Mouse (Mus musculus): ENCODE results near the gene Lmnb2. TPM values are rescaled to one million over a fixed set of nuclear protein-coding genes. Genes with fewer than 3 reads are reported as not detected.

The Lmnb2 gene
- polyA plus RNA-seq, 1 experiment from 2014 or later: 12.1 TPM

GRCm38 (mm10) chr10:80900318-80901247 is 17.5 kb downstream of the Lmnb2 start, which contains the start of gene Timm13:
Timm13 (minus strand) TSS chr10:80900969.
- Histone ChIP-seq H3K27me3 (replicated peaks; ENCODE audit: control insufficient read depth, insufficient read depth, low read length) (no peaks in the 10 kb centered on the region), H3K4me1 (ENCODE audit: control insufficient read depth, insufficient read depth, low read length) (peaks cover 7% of the 10 kb centered on the region), H3K36me3 (ENCODE audit: control insufficient read depth, insufficient read depth, low read length) (peaks cover 59% of the 10 kb centered on the region), H3K4me2 (ENCODE audit: low read length) (peak within 1 kb of the TSS; percentile 96), H3K27ac (ENCODE audit: low read depth, low read length) (peak within 1 kb of the TSS; percentile 76), H3K9ac (ENCODE audit: low read length) (peak within 1 kb of the TSS; percentile 82), H3K9me3 (replicated peaks; ENCODE audit: control insufficient read depth, low read length) (no peaks in the 10 kb centered on the region), H3K4me3 (ENCODE audit: low read depth, low read length) (peak within 1 kb of the TSS; percentile 92)
- DNase-seq (ENCODE audit: low spot score): peak; percentile 100
- ATAC-seq: peak; percentile 95
- under 1% methylated on average over 72 of the region's 72 CpGs for WGBS

DNA sequence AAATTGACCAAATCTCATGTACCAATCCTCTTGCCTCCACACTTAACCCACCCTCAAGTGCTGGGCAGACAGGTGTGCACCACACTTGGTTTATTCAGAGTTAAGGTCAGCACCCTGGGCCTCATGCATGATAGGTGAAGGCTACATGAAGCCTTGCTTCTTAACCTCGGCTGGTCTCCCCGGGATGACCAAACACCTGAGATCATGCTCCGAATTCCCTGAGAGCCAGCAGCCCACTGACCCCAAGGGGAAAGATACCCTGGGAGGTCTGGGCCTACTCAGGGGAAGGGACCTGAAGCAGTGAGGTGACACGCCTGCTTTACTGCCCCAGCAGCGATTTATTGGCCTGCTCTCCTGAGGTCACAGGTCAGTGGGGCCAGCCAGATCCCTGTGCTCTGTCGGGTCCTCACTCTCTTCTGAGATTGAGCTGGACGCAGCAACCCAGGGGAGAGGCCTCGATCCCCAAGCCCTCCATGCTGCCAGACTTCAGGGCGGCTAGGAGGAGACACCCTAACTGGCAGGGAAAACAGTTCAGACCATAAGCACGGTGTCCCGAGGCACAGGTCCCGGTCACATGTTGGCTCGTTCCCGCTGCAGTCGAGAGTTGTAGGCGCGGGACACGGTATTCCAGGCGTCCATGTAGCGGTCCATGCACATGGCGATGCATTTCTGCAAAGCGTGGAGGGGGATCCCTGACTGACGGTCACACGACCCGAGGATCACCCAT is 18.3 kb downstream of the Lmnb2 start:
- DNase-seq (ENCODE audit: low spot score): no peak
- 17% methylated on average over 25 of the region's 25 CpGs for WGBS
- no peaks in the 10 kb centered on the region for H3K27me3 ChIP-seq (replicated peaks; ENCODE audit: control insufficient read depth, insufficient read depth, low read length)
- peaks cover 7% of the 10 kb centered on the region for H3K4me1 ChIP-seq (ENCODE audit: control insufficient read depth, insufficient read depth, low read length)
- H3K9ac ChIP-seq (ENCODE audit: low read length): peak overlapping the region; percentile 82
- peaks cover 51% of the 10 kb centered on the region for H3K36me3 ChIP-seq (ENCODE audit: control insufficient read depth, insufficient read depth, low read length)
- peak overlapping the region; percentile 21; the same call in 1 of the 2 replicates for H3K27ac ChIP-seq (ENCODE audit: low read depth, low read length)
- no peak; the same call in 1 of the 2 replicates for ATAC-seq
- peak overlapping the region; percentile 96 for H3K4me2 ChIP-seq (ENCODE audit: low read length)
- H3K4me3 ChIP-seq (ENCODE audit: low read depth, low read length): peak overlapping the region; percentile 92
- no peaks in the 10 kb centered on the region for H3K9me3 ChIP-seq (replicated peaks; ENCODE audit: control insufficient read depth, low read length)

DNA sequence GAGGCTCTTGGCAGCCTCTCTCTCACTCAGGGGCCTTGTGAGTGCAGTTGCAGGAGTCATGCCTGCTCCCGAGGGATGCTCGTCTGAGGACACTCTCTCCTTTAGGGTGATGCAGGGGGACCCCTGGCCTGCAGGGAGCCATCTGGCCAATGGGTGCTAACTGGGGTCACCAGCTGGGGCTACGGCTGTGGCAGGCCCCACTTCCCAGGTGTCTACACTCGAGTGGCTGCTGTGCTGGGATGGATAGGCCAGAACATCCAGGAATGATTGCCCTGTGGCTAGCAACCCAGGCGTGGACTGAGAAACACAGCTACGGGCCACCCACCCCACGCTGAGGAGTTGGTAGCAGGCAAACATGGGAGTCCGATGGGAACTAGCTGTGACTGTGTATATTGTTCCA is 19.0 kb downstream of the Lmnb2 start:
- ATAC-seq: no peak
- peak overlapping the region; percentile 82; the same call in 1 of the 2 replicates for H3K9ac ChIP-seq (ENCODE audit: low read length)
- H3K9me3 ChIP-seq (replicated peaks; ENCODE audit: control insufficient read depth, low read length): no peaks in the 10 kb centered on the region
- H3K4me2 ChIP-seq (ENCODE audit: low read length): no peak overlapping the region
- peaks cover 44% of the 10 kb centered on the region for H3K36me3 ChIP-seq (ENCODE audit: control insufficient read depth, insufficient read depth, low read length)
- peaks cover 7% of the 10 kb centered on the region for H3K4me1 ChIP-seq (ENCODE audit: control insufficient read depth, insufficient read depth, low read length)
- no peak for DNase-seq (ENCODE audit: low spot score)
- no peaks in the 10 kb centered on the region for H3K27me3 ChIP-seq (replicated peaks; ENCODE audit: control insufficient read depth, insufficient read depth, low read length)
- H3K27ac ChIP-seq (ENCODE audit: low read depth, low read length): no peak overlapping the region
- 0 out of 2 replicates have a peak overlapping the region, but pooled peaks have one; percentile 92 for H3K4me3 ChIP-seq (ENCODE audit: low read depth, low read length)
- 92% methylated on average over 8 of the region's 8 CpGs for WGBS

DNA sequence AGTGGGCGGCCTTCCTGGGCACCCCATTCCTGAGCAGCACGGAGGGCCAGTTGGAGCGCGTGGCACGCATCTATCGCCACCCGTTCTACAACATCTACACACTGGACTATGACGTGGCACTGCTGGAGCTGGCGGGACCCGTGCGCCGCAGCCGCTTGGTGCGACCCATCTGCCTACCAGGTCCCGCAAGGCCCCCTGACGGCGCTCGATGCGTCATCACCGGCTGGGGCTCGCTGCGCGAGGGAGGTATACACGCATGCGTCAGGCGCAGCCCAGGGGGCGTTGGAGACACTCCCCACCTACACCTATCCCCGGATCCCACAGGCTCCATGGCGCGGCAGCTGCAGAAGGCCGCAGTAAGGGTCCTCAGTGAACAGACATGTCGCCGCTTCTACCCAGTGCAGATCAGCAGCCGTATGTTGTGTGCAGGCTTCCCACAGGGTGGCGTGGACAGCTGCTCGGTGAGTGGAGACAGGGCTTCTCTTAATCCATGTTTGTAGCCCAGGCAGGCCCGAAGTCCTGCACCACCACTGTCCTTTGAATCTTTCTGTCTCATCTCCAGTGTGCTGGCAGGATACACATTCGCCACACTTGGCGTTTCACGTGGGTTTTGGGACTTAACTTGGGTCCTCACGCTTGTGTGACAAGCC is 20.1 kb downstream of the Lmnb2 start:
- no peak overlapping the region for H3K27ac ChIP-seq (ENCODE audit: low read depth, low read length)
- 36% methylated on average over 41 of the region's 41 CpGs for WGBS
- peak; percentile 4 for DNase-seq (ENCODE audit: low spot score)

DNA sequence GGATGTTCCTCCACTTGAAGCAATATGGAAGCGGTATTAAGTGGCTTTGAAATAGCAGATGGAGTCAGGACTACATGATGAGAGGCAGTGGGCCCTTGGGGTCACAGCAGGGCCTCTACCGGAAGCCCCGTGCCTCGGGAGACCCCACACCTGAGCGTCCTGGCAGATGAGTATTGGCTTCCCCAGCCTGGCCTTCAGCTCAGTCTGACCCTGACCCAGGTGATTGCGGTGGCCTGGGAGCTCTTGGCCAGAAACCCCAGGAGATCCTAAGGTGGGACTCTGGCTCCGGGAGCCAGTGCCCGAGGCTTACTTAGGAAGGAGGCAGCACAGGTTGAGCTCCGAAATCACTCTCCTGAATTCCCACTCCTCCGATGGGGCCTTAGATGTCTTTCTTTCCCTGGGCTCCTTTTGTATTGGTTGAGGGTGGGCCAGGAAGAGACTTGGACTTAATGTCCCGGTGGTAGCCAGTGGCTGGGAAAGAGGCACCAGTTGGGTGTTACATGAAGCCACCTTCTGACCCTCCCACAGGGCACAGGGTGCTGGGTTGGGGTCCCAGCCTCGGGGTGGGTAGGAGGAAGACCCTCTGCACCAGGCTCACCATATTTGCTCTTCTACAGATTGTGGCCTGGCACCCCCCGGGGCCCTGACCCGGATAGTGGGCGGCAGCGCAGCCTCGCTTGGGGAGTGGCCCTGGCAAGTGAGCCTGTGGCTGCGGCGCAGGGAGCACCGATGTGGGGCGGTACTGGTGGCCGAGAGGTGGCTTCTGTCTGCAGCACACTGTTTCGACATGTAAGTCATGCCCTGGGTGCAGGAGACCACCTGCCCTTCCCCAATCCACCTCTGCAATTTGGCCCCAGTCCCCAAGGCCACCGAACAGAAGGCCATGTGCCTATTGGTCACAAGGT is 21.2 kb downstream of the Lmnb2 start:
- ATAC-seq (no peak), DNase-seq (ENCODE audit: low spot score) (no peak)
- Histone ChIP-seq H3K36me3 (ENCODE audit: control insufficient read depth, insufficient read depth, low read length) (peaks cover 21% of the 10 kb centered on the region), H3K9ac (ENCODE audit: low read length) (no peak overlapping the region), H3K4me3 (ENCODE audit: low read depth, low read length) (no peak overlapping the region), H3K4me1 (ENCODE audit: control insufficient read depth, insufficient read depth, low read length) (peaks cover 7% of the 10 kb centered on the region), H3K27ac (ENCODE audit: low read depth, low read length) (no peak overlapping the region), H3K9me3 (replicated peaks; ENCODE audit: control insufficient read depth, low read length) (no peaks in the 10 kb centered on the region), H3K27me3 (replicated peaks; ENCODE audit: control insufficient read depth, insufficient read depth, low read length) (no peaks in the 10 kb centered on the region), H3K4me2 (ENCODE audit: low read length) (no peak overlapping the region)
- 77% methylated on average over 24 of the region's 24 CpGs for WGBS

More for the DNA sequence above, 20.1 kb downstream of the Lmnb2 start:
- ATAC-seq: no peak
- Histone ChIP-seq H3K4me1 (ENCODE audit: control insufficient read depth, insufficient read depth, low read length) (peaks cover 7% of the 10 kb centered on the region), H3K36me3 (ENCODE audit: control insufficient read depth, insufficient read depth, low read length) (peaks cover 33% of the 10 kb centered on the region), H3K9ac (ENCODE audit: low read length) (0 out of 2 replicates have a peak overlapping the region, but pooled peaks have one; percentile 14), H3K4me3 (ENCODE audit: low read depth, low read length) (no peak overlapping the region), H3K4me2 (ENCODE audit: low read length) (no peak overlapping the region), H3K9me3 (replicated peaks; ENCODE audit: control insufficient read depth, low read length) (no peaks in the 10 kb centered on the region), H3K27me3 (replicated peaks; ENCODE audit: control insufficient read depth, insufficient read depth, low read length) (no peaks in the 10 kb centered on the region)

DNA sequence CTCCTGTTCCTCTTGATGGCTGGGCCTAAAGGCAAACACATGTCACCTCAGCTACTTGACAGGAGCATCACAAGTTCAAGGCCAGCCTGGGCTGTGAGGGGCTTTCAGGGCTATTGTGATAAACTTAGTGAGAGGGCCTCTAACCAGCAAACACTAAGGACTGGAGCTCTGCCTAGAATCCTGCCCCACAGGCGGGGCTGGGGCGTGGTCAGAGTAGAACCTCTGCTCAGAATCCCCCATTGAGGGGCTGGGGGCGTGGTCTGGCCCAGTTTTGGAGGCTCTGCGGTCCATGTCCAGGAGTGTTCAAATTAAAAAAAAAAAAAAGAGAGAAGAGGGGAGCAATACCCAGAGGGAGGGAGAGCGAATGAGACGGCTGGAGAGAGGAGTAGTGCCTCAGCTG is 22.3 kb downstream of the Lmnb2 start:
- DNase-seq (ENCODE audit: low spot score) (no peak), ATAC-seq (no peak)
- no peak overlapping the region for H3K9ac ChIP-seq (ENCODE audit: low read length)
- H3K27ac ChIP-seq (ENCODE audit: low read depth, low read length): no peak overlapping the region
- H3K36me3 ChIP-seq (ENCODE audit: control insufficient read depth, insufficient read depth, low read length): peaks cover 21% of the 10 kb centered on the region
- H3K4me3 ChIP-seq (ENCODE audit: low read depth, low read length): no peak overlapping the region
- H3K9me3 ChIP-seq (replicated peaks; ENCODE audit: control insufficient read depth, low read length): no peaks in the 10 kb centered on the region
- 82% methylated on average over 6 of the region's 6 CpGs for WGBS
- no peaks in the 10 kb centered on the region for H3K27me3 ChIP-seq (replicated peaks; ENCODE audit: control insufficient read depth, insufficient read depth, low read length)
- peaks cover 7% of the 10 kb centered on the region for H3K4me1 ChIP-seq (ENCODE audit: control insufficient read depth, insufficient read depth, low read length)
- no peak overlapping the region for H3K4me2 ChIP-seq (ENCODE audit: low read length)

DNA sequence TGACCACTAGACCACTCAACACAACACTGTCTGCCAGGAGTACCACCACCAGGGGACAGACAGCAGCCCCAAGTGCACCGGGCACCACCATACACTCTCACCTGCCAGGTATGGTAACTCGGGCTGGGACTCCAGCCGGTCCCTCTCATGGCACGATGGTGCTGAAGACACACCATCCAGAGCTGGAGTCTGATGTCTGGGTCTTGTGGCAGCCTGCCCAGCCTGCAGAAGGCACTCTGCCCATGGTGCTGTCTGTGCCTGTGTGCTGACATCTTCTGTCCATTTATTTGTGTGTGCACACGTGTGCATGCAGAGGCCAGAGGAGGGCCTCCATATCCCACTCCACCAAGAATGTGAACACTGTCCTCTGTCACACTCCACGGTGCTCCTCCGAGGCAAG is 22.9 kb downstream of the Lmnb2 start:
- no peak overlapping the region for H3K27ac ChIP-seq (ENCODE audit: low read depth, low read length)
- no peaks in the 10 kb centered on the region for H3K27me3 ChIP-seq (replicated peaks; ENCODE audit: control insufficient read depth, insufficient read depth, low read length)
- H3K4me2 ChIP-seq (ENCODE audit: low read length): no peak overlapping the region
- H3K4me3 ChIP-seq (ENCODE audit: low read depth, low read length): no peak overlapping the region
- H3K9me3 ChIP-seq (replicated peaks; ENCODE audit: control insufficient read depth, low read length): no peaks in the 10 kb centered on the region
- H3K36me3 ChIP-seq (ENCODE audit: control insufficient read depth, insufficient read depth, low read length): peaks cover 21% of the 10 kb centered on the region
- H3K4me1 ChIP-seq (ENCODE audit: control insufficient read depth, insufficient read depth, low read length): peaks cover 7% of the 10 kb centered on the region
- ATAC-seq (no peak), DNase-seq (ENCODE audit: low spot score) (no peak)
- 89% methylated on average over 7 of the region's 7 CpGs for WGBS
- H3K9ac ChIP-seq (ENCODE audit: low read length): no peak overlapping the region

GRCm38 (mm10) chr10:80887181-80887580 is 30.9 kb downstream of the Lmnb2 start:
- DNase-seq (ENCODE audit: low spot score): no peak
- Histone ChIP-seq H3K4me2 (ENCODE audit: low read length) (no peak overlapping the region), H3K27me3 (replicated peaks; ENCODE audit: control insufficient read depth, insufficient read depth, low read length) (no peaks in the 10 kb centered on the region), H3K36me3 (ENCODE audit: control insufficient read depth, insufficient read depth, low read length) (no peaks in the 10 kb centered on the region), H3K27ac (ENCODE audit: low read depth, low read length) (no peak overlapping the region), H3K4me1 (ENCODE audit: control insufficient read depth, insufficient read depth, low read length) (no peaks in the 10 kb centered on the region), H3K9me3 (replicated peaks; ENCODE audit: control insufficient read depth, low read length) (no peaks in the 10 kb centered on the region), H3K4me3 (ENCODE audit: low read depth, low read length) (no peak overlapping the region), H3K9ac (ENCODE audit: low read length) (no peak overlapping the region)
- ATAC-seq: no peak
- 69% methylated on average over 11 of the region's 11 CpGs for WGBS
